ENCODE assay signal across 26 mouse cellular contexts in genomic region chr13:67759966-67760365, GRCm38 (mm10).
"Had no signal": no experiment of that assay in that cellular context is flagged by ENCODE, and none has a peak within 500 bp of the region (broad histone marks: within the 10 kb centered on the region; RNA-seq: fewer than 3 reads in every experiment).

No protein-coding gene starts in this region.

- DNase-seq: gastrocnemius, postnatal 14 days; gastrocnemius, postnatal 36 days; heart, adult 11 months; heart, adult 2 months; heart, postnatal 4 days; kidney, adult 11 months; kidney, adult 2 months; kidney, adult 9 months; kidney, postnatal 25 days; kidney, postnatal 4 days had no signal

- H3K9ac ChIP-seq: heart, embryonic 13.5 days; heart, embryonic 15.5 days; hindbrain, embryonic 13.5 days; hindbrain, embryonic 15.5 days; kidney, embryonic 15.5 days; limb, embryonic 13.5 days; limb, embryonic 15.5 days; liver, embryonic 12.5 days; liver, embryonic 14.5 days had no signal

- H3K4me2 ChIP-seq: heart, embryonic 11.5 days; heart, embryonic 13.5 days; heart, embryonic 15.5 days; hindbrain, embryonic 13.5 days; hindbrain, embryonic 15.5 days; kidney, embryonic 15.5 days; limb, embryonic 13.5 days; limb, embryonic 15.5 days; liver, embryonic 12.5 days had no signal

- H3K27ac ChIP-seq: heart, adult 2 months; heart, embryonic 13.5 days; heart, embryonic 15.5 days; hindbrain, embryonic 10.5 days; hindbrain, embryonic 13.5 days; hindbrain, embryonic 15.5 days; hindbrain, postnatal 0 days; kidney, embryonic 15.5 days; kidney, postnatal 0 days; layer of hippocampus, adult 2 months; left cerebral cortex, adult 2 months; limb, embryonic 13.5 days; limb, embryonic 15.5 days; liver, embryonic 12.5 days; liver, embryonic 14.5 days had no signal

- H3K4me1 ChIP-seq: heart, embryonic 15.5 days; hindbrain, embryonic 10.5 days; hindbrain, embryonic 13.5 days; hindbrain, embryonic 15.5 days; limb, embryonic 13.5 days; limb, embryonic 15.5 days had no signal

- H3K27me3 ChIP-seq: heart, embryonic 13.5 days; heart, embryonic 15.5 days; hindbrain, embryonic 13.5 days; hindbrain, embryonic 15.5 days; kidney, embryonic 15.5 days; limb, embryonic 13.5 days; limb, embryonic 15.5 days; liver, embryonic 12.5 days had no signal

- ATAC-seq: hindbrain, postnatal 0 days; intestine, embryonic 16.5 days; liver, embryonic 12.5 days had no signal

- H3K9me3 ChIP-seq: heart, embryonic 13.5 days; heart, embryonic 15.5 days; hindbrain, embryonic 10.5 days; hindbrain, embryonic 13.5 days; hindbrain, embryonic 15.5 days; kidney, embryonic 15.5 days; limb, embryonic 13.5 days; limb, embryonic 15.5 days; liver, embryonic 12.5 days had no signal

- H3K36me3 ChIP-seq: heart, embryonic 13.5 days; heart, embryonic 15.5 days; hindbrain, embryonic 10.5 days; hindbrain, embryonic 13.5 days; hindbrain, embryonic 15.5 days; kidney, embryonic 15.5 days; limb, embryonic 13.5 days; limb, embryonic 15.5 days; liver, embryonic 12.5 days had no signal

- H3K4me3 ChIP-seq: heart, adult 2 months; heart, embryonic 13.5 days; heart, embryonic 15.5 days; hindbrain, embryonic 10.5 days; hindbrain, embryonic 13.5 days; hindbrain, embryonic 15.5 days; kidney, embryonic 15.5 days; layer of hippocampus, adult 2 months; left cerebral cortex, adult 2 months; limb, embryonic 13.5 days; limb, embryonic 15.5 days; liver, embryonic 12.5 days had no signal
